Mouse (Mus musculus): ENCODE results near the gene Pigm.

Gene Pigm

DNA sequence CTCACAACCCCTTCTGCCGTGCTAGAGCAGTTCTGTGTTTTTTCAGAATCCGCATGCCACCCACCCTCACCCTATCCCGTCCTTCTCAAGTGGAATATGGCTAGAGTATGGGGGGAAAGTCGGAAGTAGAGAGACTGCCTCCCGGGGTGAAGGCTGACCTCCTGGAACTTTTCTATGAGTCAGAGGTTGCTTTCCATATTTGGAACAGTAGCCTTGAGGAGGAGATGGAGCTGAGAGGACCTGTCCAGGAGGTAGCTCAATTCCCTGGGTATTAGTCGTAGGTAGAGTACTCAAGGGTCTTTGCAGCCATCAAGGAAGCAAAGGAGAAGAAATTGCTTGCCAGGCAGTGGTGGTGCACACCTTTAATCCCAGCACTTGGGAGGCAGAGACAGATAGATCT lies 24.3 kb upstream of the Pigm start:
- DNase-seq (ENCODE audit: low spot score), result no peak

DNA sequence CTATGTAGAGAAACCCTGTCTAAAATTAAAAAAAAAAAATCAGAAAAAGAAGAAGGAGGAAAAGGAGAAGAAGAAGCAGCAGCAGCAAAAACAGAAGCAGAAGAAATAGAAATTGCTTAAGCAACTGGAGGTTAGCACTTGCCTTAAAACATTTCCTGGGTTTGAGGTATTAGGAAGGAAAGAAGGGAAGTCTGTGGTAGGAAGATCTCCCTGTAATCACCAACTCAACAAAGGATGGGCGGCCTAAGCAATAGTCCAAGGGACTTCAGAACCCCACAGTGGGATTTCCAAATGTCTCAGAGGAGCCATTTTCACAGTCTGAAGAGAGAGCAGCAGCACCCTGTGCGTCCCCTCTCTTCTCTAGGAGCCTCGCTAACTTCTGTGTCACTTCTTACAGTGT lies 23.9 kb upstream of the Pigm start:
- DNase-seq (ENCODE audit: low spot score), result no peak

DNA sequence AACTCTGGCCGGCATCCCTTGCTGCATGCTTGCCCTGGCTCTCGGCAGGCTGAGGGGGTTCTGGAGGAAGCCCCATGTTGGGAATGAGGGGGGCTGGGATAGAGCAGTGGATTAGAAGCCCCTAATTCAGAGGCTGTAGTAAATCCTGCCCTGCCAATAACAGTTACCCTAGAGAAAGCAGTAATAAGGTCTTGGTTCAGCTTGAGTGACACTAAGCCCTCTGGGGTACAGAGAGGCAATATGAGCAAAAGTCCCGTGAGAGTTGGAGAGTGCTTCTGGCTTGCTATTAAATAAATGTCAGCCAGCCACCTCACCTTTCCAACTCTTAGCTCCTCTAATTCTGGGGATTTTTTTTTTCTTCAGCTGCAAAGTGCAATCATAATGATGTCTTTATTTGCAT lies 21.0 kb upstream of the Pigm start:
- no peak for DNase-seq (ENCODE audit: low spot score)

DNA sequence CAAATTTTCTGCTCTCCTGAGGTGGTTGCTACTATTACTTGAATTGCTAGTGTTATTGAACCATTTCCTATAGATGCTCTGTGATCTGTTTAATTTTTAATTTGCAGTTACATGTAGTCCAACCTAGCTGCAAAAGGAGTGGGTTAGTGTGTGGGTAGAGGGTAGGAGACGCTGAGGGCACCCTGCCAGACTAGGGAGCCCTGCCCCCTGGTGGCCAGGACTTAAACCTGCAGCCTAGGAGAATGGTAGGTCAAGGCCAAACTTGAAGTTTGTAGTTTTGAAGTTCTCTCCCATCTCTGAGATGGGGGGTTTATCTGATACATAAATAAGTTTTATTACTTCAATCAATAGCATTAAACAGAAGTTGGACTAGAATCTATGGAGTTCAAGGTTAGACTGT lies 18.8 kb upstream of the Pigm start:
- DNase-seq (ENCODE audit: low spot score), result peak; percentile 44

DNA sequence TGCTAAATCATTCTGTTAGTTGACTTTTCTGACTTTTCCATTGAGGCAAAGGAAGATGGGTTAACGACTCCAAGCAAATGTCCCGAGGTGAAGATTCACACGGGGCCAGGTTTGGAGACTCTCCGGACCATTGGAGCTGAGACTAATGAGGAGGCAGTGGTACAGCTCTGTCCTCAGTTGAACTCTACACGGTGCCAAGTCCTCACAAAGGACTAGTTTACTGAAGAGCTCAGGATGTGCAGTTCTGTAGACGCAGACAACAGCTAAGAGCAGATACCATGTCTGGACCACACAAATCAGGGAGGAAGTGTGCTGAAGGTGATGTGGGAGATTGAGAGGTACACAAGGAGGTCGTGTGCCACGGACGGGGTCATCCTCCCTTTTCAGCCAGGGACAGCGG lies 18.0 kb upstream of the Pigm start:
- DNase-seq (ENCODE audit: low spot score), result no peak

DNA sequence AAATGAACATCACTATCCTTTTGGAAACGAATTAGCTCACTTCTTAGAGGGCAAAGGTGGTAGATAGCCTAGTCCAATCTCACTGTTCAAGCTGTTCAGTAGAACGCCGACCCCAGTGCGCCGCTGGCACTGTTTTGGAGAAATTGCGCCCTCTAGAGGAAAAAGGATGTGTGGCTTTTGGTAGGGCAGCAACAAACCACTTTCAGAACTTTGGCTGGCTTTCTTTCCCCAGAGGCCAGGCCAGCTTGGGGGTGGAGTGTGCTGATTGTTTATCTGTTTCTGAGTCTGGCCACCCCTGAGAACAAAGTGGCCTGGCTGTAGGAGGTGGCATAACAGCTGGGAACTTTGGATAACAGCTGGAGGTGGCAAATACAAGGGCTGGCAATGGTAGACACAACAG lies 11.7 kb upstream of the Pigm start:
- DNase-seq (ENCODE audit: low spot score), result peak; percentile 72

DNA sequence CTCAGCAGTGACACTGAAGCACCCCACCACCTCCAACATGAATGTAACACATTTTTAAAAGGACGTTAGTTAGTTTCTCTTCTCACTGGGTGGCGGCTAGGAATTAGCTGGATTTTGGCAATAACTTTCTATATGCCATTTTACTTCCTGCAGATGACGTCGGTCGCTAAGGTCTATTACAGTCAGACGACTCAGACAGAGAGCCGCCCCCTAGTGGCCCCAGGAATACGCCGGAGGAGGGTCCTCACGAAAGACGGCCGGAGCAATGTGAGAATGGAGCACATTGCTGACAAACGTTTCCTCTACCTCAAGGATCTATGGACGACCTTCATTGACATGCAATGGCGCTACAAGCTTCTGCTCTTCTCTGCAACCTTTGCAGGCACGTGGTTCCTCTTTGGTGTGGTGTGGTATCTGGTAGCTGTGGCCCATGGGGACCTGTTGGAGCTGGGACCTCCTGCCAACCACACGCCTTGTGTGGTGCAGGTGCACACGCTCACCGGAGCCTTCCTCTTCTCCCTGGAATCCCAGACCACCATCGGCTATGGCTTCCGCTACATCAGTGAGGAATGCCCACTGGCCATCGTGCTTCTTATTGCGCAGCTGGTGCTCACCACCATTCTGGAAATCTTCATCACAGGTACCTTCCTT lies 7.5 kb upstream of the Pigm start:
- DNase-seq (ENCODE audit: low spot score), result no peak

DNA sequence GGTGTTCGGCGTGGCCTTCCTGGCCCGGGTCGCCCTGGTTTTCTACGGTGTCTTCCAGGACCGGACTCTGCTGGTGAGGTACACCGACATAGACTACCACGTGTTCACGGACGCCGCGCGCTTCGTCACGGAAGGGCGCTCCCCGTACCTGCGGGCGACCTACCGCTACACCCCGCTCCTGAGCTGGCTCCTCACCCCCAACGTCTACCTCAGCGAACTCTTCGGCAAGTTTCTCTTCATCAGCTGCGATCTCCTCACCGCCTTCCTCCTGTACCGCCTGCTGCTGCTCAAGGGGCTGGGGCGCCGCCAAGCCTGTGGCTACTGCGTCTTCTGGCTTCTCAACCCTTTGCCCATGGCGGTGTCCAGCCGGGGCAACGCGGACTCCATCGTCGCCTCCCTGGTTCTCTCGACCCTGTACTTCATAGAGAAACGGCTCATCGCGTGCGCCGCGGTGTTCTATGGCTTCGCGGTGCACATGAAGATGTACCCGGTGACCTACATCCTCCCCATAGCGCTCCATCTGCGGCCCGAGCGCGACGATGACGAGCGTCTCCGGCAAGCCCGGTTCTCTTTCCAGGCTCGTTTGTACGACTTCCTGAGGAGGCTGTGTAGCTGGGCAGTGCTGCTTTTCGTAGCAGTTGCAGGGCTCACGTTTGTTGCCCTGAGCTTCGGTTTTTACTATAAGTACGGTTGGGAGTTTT lies 562 bp downstream of the Pigm start:
- DNase-seq (ENCODE audit: low spot score), result peak; percentile 37

DNA sequence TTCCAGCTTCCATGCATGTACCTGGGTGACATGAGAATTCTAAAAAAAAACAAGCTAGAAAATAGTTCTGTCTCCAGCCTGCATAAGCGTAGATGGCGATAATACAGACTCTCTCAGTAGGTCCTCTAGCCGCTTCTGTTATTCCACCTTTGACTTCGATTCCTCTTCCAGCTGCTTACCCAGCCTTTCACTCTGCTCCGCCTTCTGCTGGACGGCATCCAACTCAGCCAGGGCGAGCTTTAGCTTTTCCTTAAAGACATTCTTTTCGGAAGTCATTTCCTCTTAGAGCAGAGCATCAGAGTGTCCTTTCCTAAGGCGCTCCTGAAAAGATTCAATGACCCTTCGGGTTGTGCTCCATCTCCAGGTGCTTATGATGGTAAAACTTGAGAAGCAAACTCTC lies 3.7 kb downstream of the Pigm start:
- peak; percentile 87 for DNase-seq (ENCODE audit: low spot score)

DNA sequence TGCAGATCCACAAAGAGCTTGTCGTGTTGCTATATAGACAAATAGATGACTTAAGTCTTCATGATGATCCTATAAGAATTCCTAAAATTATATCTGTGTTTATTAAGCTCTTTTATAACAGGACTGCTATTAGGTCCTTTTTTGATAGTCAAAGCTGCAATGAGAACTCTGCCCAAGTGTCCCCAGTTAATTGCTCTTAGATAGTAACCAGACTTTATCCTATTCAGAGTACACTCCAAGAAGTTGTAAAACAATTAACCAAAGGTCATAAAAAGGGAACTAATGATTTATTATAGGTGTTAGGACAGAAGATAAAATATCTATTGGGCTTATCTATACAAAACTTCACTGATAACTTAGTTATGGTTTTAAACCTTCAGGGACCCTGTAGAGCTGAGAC lies 5.7 kb downstream of the Pigm start:
- DNase-seq (ENCODE audit: low spot score), result no peak

DNA sequence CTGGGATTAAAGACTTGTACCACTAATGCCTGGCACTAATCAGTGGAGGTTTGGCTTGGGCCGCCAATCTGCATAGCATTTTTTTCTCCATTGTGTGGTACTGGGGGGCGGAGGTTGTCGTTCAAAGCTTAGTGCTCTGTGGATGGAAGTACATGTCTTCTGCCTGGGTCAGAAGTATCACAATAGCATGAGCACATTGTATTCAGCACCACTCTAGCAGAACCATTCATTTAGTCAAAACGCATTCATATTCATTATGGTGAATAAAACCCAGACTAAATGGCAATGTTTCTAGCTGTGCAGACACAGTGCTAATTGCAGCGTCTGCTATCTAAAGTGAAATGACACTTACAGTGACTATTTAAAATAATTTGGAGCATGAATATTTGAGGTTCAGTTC lies 10.9 kb downstream of the Pigm start:
- DNase-seq (ENCODE audit: low spot score), result no peak

DNA sequence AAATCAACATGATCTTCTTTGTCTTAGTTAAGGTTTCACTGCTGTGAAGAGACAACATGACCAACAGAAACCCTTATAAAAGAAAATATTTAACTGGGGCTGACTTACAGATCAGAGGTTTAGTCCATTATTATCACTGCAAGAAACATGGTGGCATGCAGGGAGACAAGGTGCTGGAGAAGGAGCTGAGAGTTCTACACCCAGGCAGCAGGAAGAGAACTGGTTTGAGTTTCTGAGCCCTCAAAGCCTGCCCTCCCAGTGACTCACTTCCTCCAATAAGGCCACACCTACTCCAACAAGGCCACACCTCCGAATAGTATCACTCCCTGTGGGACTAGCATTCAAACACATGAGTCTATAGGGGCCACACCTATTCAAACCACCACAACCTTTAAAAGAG lies 14.4 kb downstream of the Pigm start:
- DNase-seq (ENCODE audit: low spot score), result no peak

DNA sequence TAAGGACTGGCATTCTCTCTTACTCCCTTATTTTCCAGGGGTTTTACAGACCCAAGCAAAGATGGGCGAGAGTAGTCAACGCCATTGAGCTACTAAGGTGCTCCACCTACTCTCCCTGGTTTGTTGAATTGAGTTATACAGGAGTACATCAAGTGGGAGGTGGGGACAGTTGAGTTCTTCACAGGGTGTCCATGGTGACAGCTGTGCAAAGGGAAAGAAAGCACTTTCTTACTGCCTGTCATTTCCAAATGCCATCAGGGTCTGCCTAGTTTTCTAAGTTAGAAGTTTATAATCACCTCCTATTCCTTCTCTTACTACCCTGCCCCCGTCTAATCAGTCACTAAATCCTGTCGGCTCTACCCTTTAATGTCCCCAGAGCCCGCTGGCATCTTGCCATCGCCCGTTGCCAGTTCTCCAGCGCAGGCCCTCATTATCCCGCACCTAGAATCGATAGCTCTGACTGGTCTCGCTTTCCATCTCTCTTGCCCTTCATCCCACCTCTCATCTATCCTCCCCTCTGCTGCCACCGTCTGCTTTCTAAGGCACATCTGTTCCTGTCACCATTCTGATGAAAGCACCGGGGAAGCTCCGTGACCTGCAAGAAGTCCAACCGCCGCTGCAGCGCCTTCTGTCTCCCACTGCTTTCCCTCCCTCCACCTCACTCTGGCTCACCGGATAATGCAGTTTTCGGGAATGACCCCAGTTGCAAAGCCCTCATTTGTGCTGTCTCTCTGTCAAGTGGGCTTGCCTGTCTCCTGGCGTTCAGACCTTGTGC lies 15.6 kb downstream of the Pigm start:
- no peak for DNase-seq (ENCODE audit: low spot score)

DNA sequence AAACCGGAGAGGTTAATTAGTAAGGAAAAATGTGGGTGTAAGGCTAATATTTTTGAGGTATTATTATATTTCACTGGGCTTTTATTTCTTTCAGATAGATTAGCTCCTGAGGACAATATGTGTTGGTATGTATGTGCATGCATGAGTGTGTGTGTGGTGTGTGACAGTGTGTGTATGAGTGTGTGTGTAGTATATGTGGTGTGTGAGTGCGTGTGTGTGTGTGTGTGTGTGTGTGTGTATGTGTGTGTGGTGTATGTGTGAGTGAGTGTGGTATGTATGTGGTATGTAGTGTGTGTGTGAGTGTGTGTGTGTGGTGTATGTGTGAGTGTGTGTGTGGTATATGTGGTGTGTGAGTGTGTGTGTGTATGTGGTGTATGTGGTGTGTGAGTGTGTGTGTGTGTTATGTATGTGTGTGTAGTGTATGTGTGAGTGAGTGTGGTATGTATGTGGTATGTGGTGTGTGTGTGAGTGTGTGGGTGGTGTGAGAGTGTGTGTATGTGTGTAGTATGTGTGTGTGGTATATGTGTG lies 16.4 kb downstream of the Pigm start:
- DNase-seq (ENCODE audit: low spot score), result no peak

DNA sequence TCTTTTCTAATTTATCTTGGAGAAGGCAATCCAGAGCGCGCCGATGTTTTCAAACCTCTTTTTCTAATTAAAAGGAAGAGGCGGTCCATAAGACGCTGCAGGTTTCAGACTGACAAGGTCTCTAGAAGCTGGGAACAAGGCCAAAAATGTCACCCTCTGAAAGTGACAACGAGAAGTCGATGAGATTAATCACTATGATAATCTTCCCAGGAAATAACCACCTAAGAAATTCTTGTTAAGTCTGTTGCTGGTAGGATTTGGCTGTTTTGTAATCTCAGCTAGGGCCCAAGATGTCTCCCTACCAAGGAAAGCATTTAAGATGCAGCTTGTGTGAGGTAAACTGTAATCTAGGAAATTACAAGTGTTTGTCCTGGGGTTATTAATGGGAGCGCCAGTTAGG lies 17.4 kb downstream of the Pigm start:
- DNase-seq (ENCODE audit: low spot score), result no peak

DNA sequence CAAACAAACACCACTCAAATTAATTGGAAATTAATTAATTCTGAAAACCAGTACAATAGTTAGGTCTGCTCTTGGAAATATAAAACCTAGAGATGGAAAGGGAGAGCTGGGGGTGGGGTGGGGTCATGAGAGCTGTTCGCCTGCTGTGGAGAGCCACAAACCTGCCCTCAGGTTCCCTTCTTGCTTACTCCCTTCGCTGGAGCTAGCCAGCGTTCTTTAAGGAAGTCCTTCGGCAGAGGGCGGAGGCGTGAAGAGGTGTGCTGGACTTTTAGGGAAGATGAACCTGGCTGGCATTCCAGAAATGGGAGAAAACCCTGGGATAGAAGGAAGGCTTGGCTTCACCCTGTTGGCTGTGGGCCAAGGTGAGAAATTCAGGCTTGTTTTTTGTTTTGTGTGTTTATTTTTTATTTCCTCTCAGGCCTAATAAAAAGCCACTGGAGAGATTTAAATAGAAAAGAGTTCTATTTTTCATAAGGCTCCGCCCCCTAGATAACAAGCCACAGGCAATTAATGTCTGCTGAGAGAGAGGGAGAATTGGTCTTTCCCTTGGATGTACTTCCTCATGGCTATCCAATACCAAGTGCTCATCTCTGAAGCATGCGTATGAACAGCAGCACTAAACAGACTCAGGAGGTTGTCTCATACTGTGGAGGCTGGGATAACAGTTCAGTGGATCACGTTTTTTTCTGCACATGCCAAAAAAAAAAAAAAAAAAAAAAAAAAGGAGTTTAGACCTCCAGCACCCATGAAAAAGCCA lies 20.8 kb downstream of the Pigm start:
- DNase-seq (ENCODE audit: low spot score), result no peak

DNA sequence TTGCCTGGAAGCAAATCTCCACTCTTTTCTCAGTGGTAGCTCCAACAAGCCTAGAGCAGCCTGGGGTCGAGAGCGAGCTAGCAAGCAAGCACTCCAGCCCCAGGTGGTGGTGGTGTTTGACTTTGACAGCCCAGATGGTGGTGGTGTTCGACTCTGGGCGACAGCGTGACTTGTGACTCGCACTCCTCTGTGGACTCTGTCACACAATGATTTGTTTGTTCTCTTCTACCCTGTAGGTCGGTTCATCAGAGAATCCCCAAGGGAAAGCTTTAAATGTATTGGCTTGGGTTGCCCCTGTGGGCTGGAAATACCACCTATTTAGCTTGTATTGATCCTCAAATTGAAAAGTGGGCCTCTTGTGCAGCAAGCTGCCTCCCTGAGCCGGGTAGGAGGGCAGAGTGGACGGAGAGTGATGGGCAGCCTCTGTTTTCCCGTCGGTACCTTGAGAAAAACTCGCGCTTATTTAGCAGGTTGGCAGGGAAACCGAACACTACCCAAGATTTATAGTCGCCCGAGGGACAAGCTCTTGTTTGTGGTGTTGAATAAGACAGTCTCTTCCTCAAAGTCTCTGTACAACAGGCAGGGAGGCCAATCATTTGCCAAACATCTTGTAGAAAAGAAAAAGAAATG lies 29.8 kb downstream of the Pigm start:
- no peak for DNase-seq (ENCODE audit: low spot score)

DNA sequence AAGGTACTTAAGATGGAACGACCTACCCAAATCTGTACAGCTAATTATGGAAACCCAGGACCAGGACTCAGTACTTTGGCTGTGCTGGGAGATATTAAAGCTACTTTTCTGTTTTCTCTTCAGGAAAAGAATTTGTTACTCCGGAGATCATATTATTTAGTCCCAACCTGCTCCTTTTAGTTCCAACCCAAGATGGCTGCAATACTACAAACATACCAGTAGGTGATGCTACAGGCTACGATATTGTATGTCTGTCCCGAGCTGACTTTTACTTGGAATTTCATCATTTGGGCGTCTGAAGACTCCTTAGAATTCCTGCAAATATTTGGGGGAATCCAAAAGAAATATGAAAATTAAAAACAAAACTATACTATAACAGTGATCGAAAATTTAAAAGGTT lies 32.6 kb downstream of the Pigm start:
- DNase-seq (ENCODE audit: low spot score), result peak; percentile 78

DNA sequence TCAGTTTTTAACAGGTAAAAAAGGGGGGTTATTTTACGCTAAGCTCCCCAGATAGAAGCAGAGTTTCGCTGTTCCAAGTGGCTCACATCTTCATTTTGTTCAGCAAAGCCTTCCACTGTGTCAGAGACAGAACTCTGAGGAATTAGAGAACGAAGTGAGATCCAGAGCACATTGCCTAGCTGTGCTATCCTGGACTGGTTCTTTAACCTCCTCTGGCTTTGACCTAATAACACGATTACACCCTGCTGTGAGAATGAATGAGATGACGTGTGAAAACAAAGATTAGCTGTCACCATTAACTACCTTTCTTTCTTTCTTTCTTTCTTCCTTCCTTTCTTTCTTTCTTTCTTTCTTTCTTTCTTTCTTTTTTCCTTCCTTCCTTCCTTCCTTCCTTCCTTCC lies 33.1 kb downstream of the Pigm start:
- DNase-seq (ENCODE audit: low spot score), result no peak

DNA sequence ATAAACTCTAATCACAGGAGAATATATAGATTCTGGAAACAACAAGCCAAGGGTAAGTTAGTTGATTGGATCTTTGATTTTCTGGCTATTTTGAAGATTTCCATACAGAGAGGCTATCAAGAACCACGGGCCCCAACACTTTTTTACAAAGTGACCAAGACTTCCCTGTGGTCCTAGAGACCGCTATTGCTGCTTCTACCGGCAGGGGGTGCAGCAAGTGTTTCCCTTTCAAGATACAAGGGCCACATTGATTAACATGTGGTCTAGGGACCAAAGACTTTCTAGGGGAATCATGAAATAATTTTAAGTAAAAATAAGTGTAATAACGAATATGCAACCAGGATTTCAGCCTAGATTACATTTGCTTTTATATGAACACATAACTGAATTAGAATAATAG lies 34.5 kb downstream of the Pigm start:
- DNase-seq (ENCODE audit: low spot score), result peak; percentile 57

DNA sequence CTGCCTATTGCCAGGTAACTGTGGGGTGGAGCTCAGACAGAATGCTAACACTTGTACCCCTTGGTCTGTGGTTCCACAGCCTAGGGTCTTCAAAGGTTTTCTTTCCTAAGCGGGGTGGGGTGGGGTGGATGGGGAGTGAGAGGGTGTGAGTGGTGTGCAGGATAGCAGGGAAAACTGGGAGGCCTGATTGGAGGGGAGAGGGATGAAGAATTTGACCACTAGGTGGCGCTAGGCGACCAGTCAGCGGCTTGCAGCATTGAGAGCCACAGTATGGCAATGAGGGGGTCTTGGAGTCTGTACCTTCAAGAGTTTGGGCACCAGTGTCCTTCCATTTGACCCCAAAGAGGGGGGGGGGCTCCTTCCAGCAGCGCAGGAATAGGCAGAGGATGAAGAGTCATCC lies 35.9 kb downstream of the Pigm start:
- DNase-seq (ENCODE audit: low spot score), result peak; percentile 43
